Mouse (Mus musculus) brain, embryonic 14.5 days (tissue): ENCODE measurements around the gene Thsd7b.

Source experiments
- CTCF ChIP-seq: fragments of 200-500 bp; IDR thresholded peaks from 2 replicates; pipeline ENCODE4 v1.5.1; 2012; ENCODE audit warnings: inconsistent platforms, mild to moderate bottlenecking, moderate library complexity, borderline replicate concordance; ENCODE audit not compliant: insufficient read depth, insufficient read length; ENCODE audit errors: extremely low read depth
- POLR2A ChIP-seq: fragments of 200-500 bp; IDR thresholded peaks from 2 replicates; pipeline ENCODE4 v1.6.1; 2012; ENCODE audit warnings: mild to moderate bottlenecking, inconsistent platforms, borderline replicate concordance; ENCODE audit not compliant: poor library complexity, insufficient read depth, insufficient read length, severe bottlenecking; ENCODE audit errors: extremely low read depth

DNA sequence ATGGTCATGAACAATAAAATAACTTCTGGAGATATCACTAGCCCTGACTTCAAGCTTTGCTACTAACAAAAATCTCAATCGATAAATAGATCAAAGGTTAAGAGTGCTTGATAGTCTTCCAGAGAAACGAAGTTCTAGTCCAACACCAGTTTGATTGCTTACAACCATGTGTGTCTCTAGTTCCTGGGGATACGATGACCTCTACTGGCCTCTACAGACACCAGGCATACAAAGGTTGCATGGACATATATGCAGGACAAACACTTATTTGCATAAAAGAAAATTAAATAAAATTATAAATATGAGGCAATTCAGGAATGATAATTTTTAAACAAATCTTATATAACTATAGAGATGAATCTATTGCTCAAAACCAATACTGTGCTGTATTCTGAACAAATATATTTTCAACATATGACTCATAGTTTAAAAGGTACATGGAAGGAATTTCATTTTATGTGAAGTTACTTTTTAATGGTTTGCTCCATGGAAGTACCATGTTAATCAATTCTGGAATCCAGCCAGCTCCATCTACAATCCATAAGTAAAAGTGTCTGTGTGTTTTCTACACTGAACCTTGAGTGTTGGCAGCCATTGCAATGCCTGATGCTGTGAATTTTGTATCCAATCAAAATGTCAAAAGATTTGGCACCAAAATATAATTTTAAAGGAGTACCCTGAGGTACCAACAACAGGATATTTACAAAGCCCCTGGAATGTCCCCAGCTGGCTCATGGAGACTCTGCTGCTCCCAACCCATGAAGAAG is 793.3 kb downstream of the Thsd7b start:
- TF ChIP-seq POLR2A (no peak), CTCF (no peak)
